Mouse (Mus musculus): ENCODE results near the gene Dppa1. TPM values are rescaled to one million over a fixed set of nuclear protein-coding genes. Genes with fewer than 3 reads are reported as not detected.

Gene Dppa1
- polyA plus RNA-seq, 1 experiment from 2014 or later, result not detected

GRCm38 (mm10) chr11:46569107-46569506 is 60.0 kb downstream of the Dppa1 start:
- Histone ChIP-seq H3K9me3 (ENCODE audit: control insufficient read depth, low read length) (no peaks in the 10 kb centered on the region), H3K4me1 (replicated peaks; ENCODE audit: control insufficient read depth, insufficient read depth, low read length) (no peaks in the 10 kb centered on the region), H3K4me3 (ENCODE audit: low read depth, low read length) (no peak overlapping the region), H3K9ac (ENCODE audit: low read depth, low read length) (no peak overlapping the region), H3K27me3 (ENCODE audit: control insufficient read depth, insufficient read depth, low read length) (no peaks in the 10 kb centered on the region), H3K36me3 (ENCODE audit: control insufficient read depth, insufficient read depth, low read length) (no peaks in the 10 kb centered on the region), H3K27ac (ENCODE audit: low read depth, low read length) (no peak overlapping the region), H3K4me2 (replicated peaks; ENCODE audit: low read depth, low read length) (no peak overlapping the region)
- WGBS, result 69% methylated on average over 1 of the region's 1 CpGs
- DNase-seq (ENCODE audit: low spot score) (no peak), ATAC-seq (ENCODE audit: low FRiP score) (no peak)

- no peaks in the 10 kb centered on the region for H3K4me1 ChIP-seq (replicated peaks; ENCODE audit: control insufficient read depth, insufficient read depth, low read length)
- no peaks in the 10 kb centered on the region for H3K27me3 ChIP-seq (ENCODE audit: control insufficient read depth, insufficient read depth, low read length)
- H3K4me3 ChIP-seq (ENCODE audit: low read depth, low read length), result no peak overlapping the region
- no peak overlapping the region for H3K4me2 ChIP-seq (replicated peaks; ENCODE audit: low read depth, low read length)
- no peak overlapping the region for H3K9ac ChIP-seq (ENCODE audit: low read depth, low read length)
- H3K36me3 ChIP-seq (ENCODE audit: control insufficient read depth, insufficient read depth, low read length), result no peaks in the 10 kb centered on the region
- ATAC-seq (ENCODE audit: low FRiP score), result no peak
- DNase-seq (ENCODE audit: low spot score), result no peak
- H3K9me3 ChIP-seq (ENCODE audit: control insufficient read depth, low read length), result no peaks in the 10 kb centered on the region
- 100% methylated on average over 2 of the region's 2 CpGs for WGBS
- no peak overlapping the region for H3K27ac ChIP-seq (ENCODE audit: low read depth, low read length)
Measured at GRCm38 (mm10) chr11:46565967-46566366, 63.1 kb downstream of the Dppa1 start.

- Histone ChIP-seq H3K9ac (ENCODE audit: low read depth, low read length) (no peak overlapping the region), H3K27ac (ENCODE audit: low read depth, low read length) (no peak overlapping the region), H3K27me3 (ENCODE audit: control insufficient read depth, insufficient read depth, low read length) (no peaks in the 10 kb centered on the region), H3K4me1 (replicated peaks; ENCODE audit: control insufficient read depth, insufficient read depth, low read length) (no peaks in the 10 kb centered on the region), H3K4me2 (replicated peaks; ENCODE audit: low read depth, low read length) (no peak overlapping the region), H3K9me3 (ENCODE audit: control insufficient read depth, low read length) (no peaks in the 10 kb centered on the region), H3K36me3 (ENCODE audit: control insufficient read depth, insufficient read depth, low read length) (no peaks in the 10 kb centered on the region), H3K4me3 (ENCODE audit: low read depth, low read length) (no peak overlapping the region)
- 78% methylated on average over 1 of the region's 1 CpGs for WGBS
- DNase-seq (ENCODE audit: low spot score) (no peak), ATAC-seq (ENCODE audit: low FRiP score) (no peak)
Measured at GRCm38 (mm10) chr11:46564671-46565070, 64.4 kb downstream of the Dppa1 start.

GRCm38 (mm10) chr11:46561096-46561495 is 68.0 kb downstream of the Dppa1 start:
- H3K9ac ChIP-seq (ENCODE audit: low read depth, low read length), result no peak overlapping the region
- H3K36me3 ChIP-seq (ENCODE audit: control insufficient read depth, insufficient read depth, low read length), result no peaks in the 10 kb centered on the region
- ATAC-seq (ENCODE audit: low FRiP score) (no peak), DNase-seq (ENCODE audit: low spot score) (no peak)
- H3K27ac ChIP-seq (ENCODE audit: low read depth, low read length), result no peak overlapping the region
- H3K9me3 ChIP-seq (ENCODE audit: control insufficient read depth, low read length), result no peaks in the 10 kb centered on the region
- no peak overlapping the region for H3K4me2 ChIP-seq (replicated peaks; ENCODE audit: low read depth, low read length)
- H3K4me3 ChIP-seq (ENCODE audit: low read depth, low read length), result no peak overlapping the region
- H3K27me3 ChIP-seq (ENCODE audit: control insufficient read depth, insufficient read depth, low read length), result no peaks in the 10 kb centered on the region
- H3K4me1 ChIP-seq (replicated peaks; ENCODE audit: control insufficient read depth, insufficient read depth, low read length), result no peaks in the 10 kb centered on the region
- 79% methylated on average over 4 of the region's 4 CpGs for WGBS

Other genes with a start within 250 kb of the Dppa1 start
- not detected in 2 replicates for gene Itk, start 239.7 kb downstream of the Dppa1 start, polyA plus RNA-seq (2014; fragmentation: Nextera tagmentation; extraction: Ambion mirVana)
- gene Fam71b, start 232.7 kb downstream of the Dppa1 start, polyA plus RNA-seq (2014; fragmentation: Nextera tagmentation; extraction: Ambion mirVana), result not detected in 2 replicates
- gene Med7, start 192.3 kb downstream of the Dppa1 start, polyA plus RNA-seq (2014; fragmentation: Nextera tagmentation; extraction: Ambion mirVana), result 104 and 109 TPM in 2 replicates
- 0.06 and 0.25 TPM in 2 replicates for gene Havcr2, start 174.3 kb downstream of the Dppa1 start, polyA plus RNA-seq (2014; fragmentation: Nextera tagmentation; extraction: Ambion mirVana)
- not detected in 2 replicates for gene Gm12169, start 105.0 kb downstream of the Dppa1 start, polyA plus RNA-seq (2014; fragmentation: Nextera tagmentation; extraction: Ambion mirVana)
- not detected in 2 replicates for gene BC053393, start 57.7 kb downstream of the Dppa1 start, polyA plus RNA-seq (2014; fragmentation: Nextera tagmentation; extraction: Ambion mirVana)
- gene Timd2, start 77.8 kb upstream of the Dppa1 start, polyA plus RNA-seq (2014; fragmentation: Nextera tagmentation; extraction: Ambion mirVana), result 0.11 TPM in 1 of 2 replicates, not detected in the other
- not detected in 2 replicates for gene Havcr1, start 105.8 kb upstream of the Dppa1 start, polyA plus RNA-seq (2014; fragmentation: Nextera tagmentation; extraction: Ambion mirVana)
- 0.15 TPM in 1 of 2 replicates, not detected in the other for gene Timd4, start 181.5 kb upstream of the Dppa1 start, polyA plus RNA-seq (2014; fragmentation: Nextera tagmentation; extraction: Ambion mirVana)

Data from hindbrain, embryonic 11.5 days (tissue).